Mouse (Mus musculus) bone marrow macrophage, adult 2 months (primary cell): ENCODE results near the gene Rrbp1. TPM values are rescaled to one million over a fixed set of nuclear protein-coding genes. Genes with fewer than 3 reads are reported as not detected.

Experiments used
- H3K27ac ChIP-seq: 2 replicates; pipeline ENCODE4 v1.5.1; 2012; ENCODE audit warnings: low read depth, low read length; ENCODE audit not compliant: insufficient read depth
- H3K4me1 ChIP-seq: 2 replicates; pipeline ENCODE4 v1.6.1; 2012; ENCODE audit warnings: low read length; ENCODE audit not compliant: control insufficient read depth, insufficient read depth
- H3K4me3 ChIP-seq: 2 replicates; pipeline ENCODE4 v1.5.1; 2012; ENCODE audit warnings: mild to moderate bottlenecking, low read length, moderate library complexity; ENCODE audit not compliant: insufficient read depth
- CTCF ChIP-seq: IDR thresholded peaks from 2 replicates; pipeline ENCODE4 v1.5.1; 2012; ENCODE audit warnings: low read depth, mild to moderate bottlenecking, low read length, moderate library complexity
- POLR2A ChIP-seq: IDR thresholded peaks from 2 replicates; pipeline ENCODE4 v1.6.1; 2012; ENCODE audit warnings: mild to moderate bottlenecking, low read depth, low read length, borderline replicate concordance
- polyA plus RNA-seq: library from polyadenylated mRNA; stranded (reverse); fragments of >200 nt; gene quantifications from 2 replicates; pipeline ENCODE4 v1.2.4, GENCODE M21; 2012; ENCODE audit not compliant: missing spikeins, insufficient read depth, insufficient read length

Rrbp1 gene
- polyA plus RNA-seq, result 282 and 287 TPM in 2 replicates

DNA sequence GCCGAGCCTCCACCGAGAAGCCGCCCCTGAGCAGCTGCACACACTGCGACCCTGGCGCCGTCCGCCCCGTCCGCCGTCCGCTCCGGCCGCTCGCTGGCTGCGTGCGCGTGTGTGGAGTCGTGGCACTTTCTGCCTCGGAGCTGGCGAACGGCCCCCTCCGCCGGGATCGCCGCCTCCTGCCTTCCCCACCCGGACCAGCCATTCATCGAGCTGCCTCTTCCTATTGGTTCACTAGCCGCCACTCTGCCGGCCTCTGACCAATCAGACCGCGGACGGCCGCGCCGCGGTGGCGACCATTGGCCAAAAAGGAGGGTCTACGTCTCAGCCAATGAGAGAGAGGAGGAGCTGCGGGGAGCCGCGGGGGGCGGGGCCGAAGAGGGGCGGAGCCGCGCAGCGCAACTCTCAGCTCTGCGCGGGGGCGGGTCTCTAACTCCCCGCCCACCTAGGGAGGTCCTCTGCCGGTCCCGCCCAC is at the start of gene Rrbp1:
Rrbp1 (minus strand) TSS at position 184 of the 472 bp plus-strand sequence.
- H3K4me3 ChIP-seq, result peak within 1 kb of the TSS; percentile 80
- H3K27ac ChIP-seq, result peak within 1 kb of the TSS; percentile 92
- TF ChIP-seq POLR2A (no peak), CTCF (no peak)
- H3K4me1 ChIP-seq, result peaks cover 19% of the 10 kb centered on the region

GRCm38 (mm10) chr2:144057735-144058134 is 46.7 kb upstream of the Rrbp1 start:
- Histone ChIP-seq H3K4me3 (no peak overlapping the region), H3K27ac (no peak overlapping the region), H3K4me1 (no peaks in the 10 kb centered on the region)
- no peak for TF ChIP-seq POLR2A
- TF ChIP-seq CTCF, result no peak

DNA sequence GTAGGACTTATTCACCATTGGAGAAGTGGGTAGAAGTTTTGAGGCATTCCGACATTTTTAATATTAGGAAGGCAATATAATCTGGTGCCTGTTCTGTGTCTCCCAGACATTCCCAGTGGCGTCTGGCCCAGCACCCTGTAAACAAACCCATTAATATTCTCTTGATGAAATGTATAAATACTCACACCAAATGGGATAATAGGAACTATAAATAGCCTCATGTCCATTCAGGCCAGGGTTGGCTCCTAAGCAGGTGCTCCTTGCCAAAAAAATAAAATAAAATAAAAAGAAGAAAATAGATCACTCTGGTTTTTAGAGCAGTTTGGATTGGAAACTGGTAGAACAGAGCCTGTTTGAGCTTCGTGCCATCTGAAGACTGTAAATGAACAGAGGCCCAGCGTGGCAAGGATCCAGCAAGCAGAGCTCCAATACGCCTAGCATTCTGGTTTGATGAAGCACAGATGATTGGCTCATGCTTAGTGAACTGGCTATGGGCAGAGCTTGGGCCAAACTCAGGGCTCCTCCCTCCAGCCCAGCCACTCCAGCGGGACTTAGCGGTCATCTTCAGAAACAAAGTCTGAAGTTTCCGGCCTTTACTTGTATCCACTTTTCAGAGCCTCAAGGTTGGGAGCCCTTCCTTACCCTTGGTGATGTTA is 41.5 kb upstream of the Rrbp1 start:
- Histone ChIP-seq H3K4me3 (no peak overlapping the region), H3K4me1 (peaks cover 9% of the 10 kb centered on the region), H3K27ac (no peak overlapping the region)
- TF ChIP-seq POLR2A (no peak), CTCF (no peak)

DNA sequence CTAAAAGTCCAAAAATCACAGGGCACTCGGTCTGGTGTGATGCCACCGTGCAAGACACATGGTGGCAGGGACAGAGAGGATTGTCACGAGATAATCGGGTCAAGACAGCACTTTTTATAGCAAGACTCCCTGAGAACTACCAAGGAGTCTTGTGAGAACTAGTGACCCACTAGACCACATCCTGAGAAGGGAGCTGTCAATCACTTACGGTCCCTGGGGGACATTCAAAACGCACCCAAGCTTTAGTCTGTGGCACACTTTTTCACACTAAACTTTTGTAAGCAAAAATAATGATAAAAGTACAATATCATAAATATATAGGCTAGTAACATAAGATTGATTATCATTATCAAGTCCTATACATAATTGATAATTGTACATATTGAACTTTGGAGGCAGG is 39.8 kb upstream of the Rrbp1 start:
- no peak overlapping the region for H3K27ac ChIP-seq
- no peak overlapping the region for H3K4me3 ChIP-seq
- TF ChIP-seq POLR2A (no peak), CTCF (no peak)
- H3K4me1 ChIP-seq, result peaks cover 23% of the 10 kb centered on the region

DNA sequence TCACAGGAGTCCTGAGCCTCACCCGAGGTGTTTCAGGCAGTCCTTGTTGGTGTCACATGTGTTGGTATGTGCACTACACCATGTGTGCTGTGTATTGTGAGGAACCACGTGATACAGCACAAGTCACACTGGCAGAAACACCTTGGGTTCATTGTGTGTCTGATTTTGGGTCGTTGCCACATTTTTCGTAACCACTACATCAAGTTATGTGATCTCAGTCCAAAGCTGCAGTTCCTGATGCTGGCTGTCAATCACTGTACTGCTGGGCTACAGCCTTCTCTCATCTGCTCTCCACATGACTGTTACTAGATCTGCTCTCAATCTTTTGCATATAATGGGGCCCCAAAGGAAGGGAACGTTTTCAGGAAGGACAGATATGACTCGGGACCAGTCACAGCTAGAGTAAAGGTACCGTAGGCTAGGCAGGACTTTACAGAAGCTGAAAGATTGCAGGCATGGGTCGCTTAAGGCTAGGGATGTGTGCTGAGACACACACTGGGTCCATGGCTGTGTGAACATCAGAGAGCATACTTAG is 39.1 kb upstream of the Rrbp1 start:
- Histone ChIP-seq H3K27ac (no peak overlapping the region), H3K4me3 (no peak overlapping the region), H3K4me1 (peaks cover 23% of the 10 kb centered on the region)
- TF ChIP-seq CTCF (no peak), POLR2A (no peak)

DNA sequence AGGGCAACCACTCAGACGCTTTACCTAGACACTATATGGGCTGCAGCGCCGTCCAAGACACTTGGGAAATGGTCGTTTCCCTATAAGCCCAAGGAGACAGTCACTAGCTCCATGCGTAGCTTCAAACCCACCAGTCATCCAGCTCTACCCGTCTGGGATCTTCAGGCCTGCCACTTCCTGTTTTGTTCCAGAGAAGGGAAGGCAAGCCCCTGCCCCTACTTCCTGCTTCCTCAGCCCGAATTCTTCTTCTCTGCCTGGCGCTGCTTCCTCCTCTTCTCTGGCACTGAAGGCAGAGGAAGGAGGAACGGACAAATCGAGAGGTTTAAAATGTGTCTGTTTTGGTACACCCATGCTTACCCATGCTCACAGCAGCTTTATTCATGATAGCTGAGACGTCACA is 35.9 kb upstream of the Rrbp1 start:
- peaks cover 26% of the 10 kb centered on the region for H3K4me1 ChIP-seq
- 0 out of 2 replicates have a peak, but pooled peaks have one; percentile 18 for TF ChIP-seq POLR2A
- no peak for TF ChIP-seq CTCF
- peak overlapping the region; percentile 70 for H3K27ac ChIP-seq
- H3K4me3 ChIP-seq, result peak overlapping the region; percentile 25

DNA sequence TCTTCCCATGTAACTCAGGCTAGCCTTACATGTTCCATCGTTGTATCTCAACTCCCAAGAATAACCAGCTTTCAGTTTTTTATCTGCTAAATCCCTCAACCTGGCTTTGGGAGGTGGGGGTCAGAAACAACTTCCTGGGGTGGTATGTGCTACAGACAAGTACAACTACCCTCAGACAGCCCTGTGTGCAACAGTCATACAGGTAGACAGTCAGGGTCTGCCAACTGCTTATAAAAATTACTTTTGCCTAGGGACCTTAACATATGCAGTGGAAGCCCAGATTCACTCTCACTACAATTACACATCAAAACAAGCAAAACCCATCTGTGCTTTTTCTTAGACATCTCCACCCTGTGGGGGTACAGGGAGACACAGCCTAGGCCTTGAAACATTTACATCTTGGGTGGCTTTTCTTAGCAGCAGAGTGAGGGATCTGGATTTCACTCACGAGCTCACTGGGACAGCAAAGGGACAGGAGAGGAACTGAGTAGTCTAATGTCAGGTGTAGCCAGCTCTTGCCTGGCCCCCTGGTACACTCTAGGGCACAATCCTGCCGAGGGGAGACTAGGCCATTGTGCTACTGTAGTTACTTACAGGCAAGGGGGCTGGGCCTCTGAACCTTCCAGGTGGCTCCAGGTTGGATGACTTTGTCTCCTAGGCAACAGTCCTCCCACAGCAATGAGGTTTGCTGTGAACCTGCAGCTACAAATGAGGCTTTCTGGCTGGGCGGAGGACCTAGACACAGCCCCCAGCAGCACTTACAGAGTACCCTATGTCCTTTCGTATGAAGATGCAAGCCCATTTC is 34.9 kb upstream of the Rrbp1 start:
- Histone ChIP-seq H3K27ac (0 out of 2 replicates have a peak overlapping the region, but pooled peaks have one; percentile 70), H3K4me3 (0 out of 2 replicates have a peak overlapping the region, but pooled peaks have one; percentile 25), H3K4me1 (peaks cover 26% of the 10 kb centered on the region)
- TF ChIP-seq POLR2A (no peak), CTCF (no peak)

- Histone ChIP-seq H3K4me3 (no peak overlapping the region), H3K27ac (no peak overlapping the region), H3K4me1 (peaks cover 17% of the 10 kb centered on the region)
- TF ChIP-seq POLR2A, result no peak
- no peak for TF ChIP-seq CTCF
Observed at GRCm38 (mm10) chr2:144044726-144045125, 33.7 kb upstream of the Rrbp1 start.

DNA sequence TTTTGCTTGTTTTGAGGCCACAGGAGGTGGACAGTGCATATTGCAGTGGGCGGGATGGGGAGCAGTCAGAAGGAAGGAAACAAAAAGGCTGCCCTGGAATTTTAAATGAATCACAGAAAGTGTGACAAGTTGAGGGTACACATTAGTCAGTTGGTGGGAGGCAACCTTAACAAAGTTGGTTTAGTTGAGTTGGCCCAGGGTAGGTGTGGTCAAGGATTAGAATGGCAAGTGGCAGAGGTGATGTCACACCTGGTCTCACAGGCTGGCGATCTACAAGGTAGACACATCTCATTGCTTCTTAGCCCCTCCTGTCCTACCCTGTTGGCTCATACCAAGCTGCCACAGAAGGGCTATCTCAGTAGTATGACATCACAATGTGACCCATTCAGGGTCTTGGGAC is 21.6 kb upstream of the Rrbp1 start, which contains the start of gene Banf2:
Banf2 (plus strand) TSS at position 396 of the 400 bp plus-strand sequence.
- H3K4me1 ChIP-seq, result no peaks in the 10 kb centered on the region
- TF ChIP-seq CTCF, result no peak
- no peak for TF ChIP-seq POLR2A

More for the DNA sequence above, 21.6 kb upstream of the Rrbp1 start, which contains the start of gene Banf2:
- Histone ChIP-seq H3K27ac (no peak within 1 kb of the TSS), H3K4me3 (no peak within 1 kb of the TSS)
